Mouse (Mus musculus) midbrain, postnatal 0 days (tissue): ENCODE measurements around the gene Usp4. TPM values are rescaled to one million over a fixed set of nuclear protein-coding genes. Genes with fewer than 3 reads are reported as not detected.

Experiments used
- ATAC-seq: fragments of 200-750 bp; cut with Nextera tagmentation; 2 replicates; pipeline ENCODE4 v1.8.0; 2017; ENCODE audit warnings: moderate number of reproducible peaks, mild to moderate bottlenecking, moderate TSS enrichment, moderate library complexity; ENCODE audit not compliant: low FRiP score
- DNase-seq: peaks from one replicate; pipeline ENCODE4 v3.0.0-alpha.2; 2015; ENCODE audit warnings: low spot score
- H3K27ac ChIP-seq: fragments of 300-500 bp; sonication (generic); 2 replicates; pipeline ENCODE4 v1.5.1; 2014; ENCODE audit warnings: low read depth, mild to moderate bottlenecking, low read length, mixed read lengths
- H3K27me3 ChIP-seq: fragments of 300-500 bp; sonication (generic); 2 replicates; pipeline ENCODE4 v1.6.1; 2014; ENCODE audit warnings: low read length, control low read depth, mixed read lengths; ENCODE audit not compliant: insufficient read depth
- H3K36me3 ChIP-seq: fragments of 300-500 bp; sonication (generic); 2 replicates; pipeline ENCODE4 v1.6.1; 2014; ENCODE audit warnings: low read length, control low read depth, mixed read lengths; ENCODE audit not compliant: insufficient read depth
- H3K4me1 ChIP-seq: fragments of 300-500 bp; sonication (generic); 2 replicates; pipeline ENCODE4 v1.6.1; 2014; ENCODE audit warnings: mild to moderate bottlenecking, control low read depth, antibody characterized with exemption, low read length, mixed read lengths; ENCODE audit not compliant: insufficient read depth
- H3K4me2 ChIP-seq: fragments of 300-500 bp; sonication (generic); 2 replicates; pipeline ENCODE4 v1.6.1; 2014; ENCODE audit warnings: low read depth, mild to moderate bottlenecking, low read length, mixed read lengths; ENCODE audit not compliant: poor library complexity, severe bottlenecking
- H3K4me3 ChIP-seq: fragments of 300-500 bp; sonication (generic); 2 replicates; pipeline ENCODE4 v1.5.1; 2014; ENCODE audit warnings: low read depth, mild to moderate bottlenecking, low read length, moderate library complexity
- H3K9ac ChIP-seq: fragments of 300-500 bp; sonication (generic); replicated peaks from 2 replicates; pipeline ENCODE4 v1.6.1; 2014; ENCODE audit warnings: mild to moderate bottlenecking, low read length, moderate library complexity, mixed read lengths; ENCODE audit not compliant: poor library complexity, severe bottlenecking
- H3K9me3 ChIP-seq: fragments of 300-500 bp; sonication (generic); 2 replicates; pipeline ENCODE4 v1.6.1; 2016; ENCODE audit warnings: low read length, control low read depth
- CTCF ChIP-seq: IDR thresholded peaks from 2 replicates; pipeline ENCODE4 v1.5.1; 2016; ENCODE audit warnings: antibody characterized with exemption, mild to moderate bottlenecking
- WGBS: fragments of 180-500 bp; shearing (Covaris S2); extraction: QIAGEN DNeasy Blood & Tissue Kit; methylation state at CpG from one replicate; pipeline ENCODE4 v1.1.7; 2014; 5-methylcytosine and 5-hydroxymethylcytosine counted together
- polyA plus RNA-seq: library from polyadenylated mRNA; unstranded; fragments of >200 nt; fragmentation: Nextera tagmentation; extraction: Ambion mirVana; gene quantifications from 2 replicates; pipeline ENCODE4 v1.2.1, GENCODE M21; 2015
- total RNA-seq: library from RNA; depleted of rRNA; stranded (reverse); fragments of >200 nt; gene quantifications from 2 replicates; pipeline ENCODE4 v1.2.3, GENCODE M21; 2014

The Usp4 gene
- total and polyA plus RNA-seq, 2 experiments from 2014 or later, result 106 to 114 TPM

DNA sequence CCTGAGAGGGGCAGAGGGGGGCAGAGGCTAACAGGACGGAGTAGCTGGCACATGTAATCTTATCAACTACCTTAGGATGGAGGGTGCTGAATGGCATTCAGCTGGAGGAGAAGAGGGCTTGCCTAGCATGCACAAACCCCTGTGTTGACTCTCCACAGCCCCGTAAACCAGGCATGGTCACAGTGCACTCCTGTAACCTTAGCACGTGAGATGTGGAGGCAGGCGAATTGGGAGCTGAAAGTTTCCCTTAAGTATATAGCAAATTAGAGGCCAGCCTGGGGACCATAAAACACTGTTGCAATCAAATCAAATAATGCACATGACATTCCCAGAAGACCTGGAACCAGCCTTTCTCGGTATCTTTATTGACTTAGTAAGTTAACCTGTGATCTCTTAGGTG lies 31.1 kb downstream of the Usp4 start:
- 95% methylated on average over 5 of the region's 5 CpGs for WGBS
- Histone ChIP-seq H3K4me1 (no peaks in the 10 kb centered on the region), H3K9ac (no peak overlapping the region), H3K4me3 (no peak overlapping the region), H3K27me3 (no peaks in the 10 kb centered on the region), H3K27ac (no peak overlapping the region), H3K36me3 (peaks cover 65% of the 10 kb centered on the region), H3K9me3 (no peaks in the 10 kb centered on the region), H3K4me2 (no peak overlapping the region)
- DNase-seq (no peak), ATAC-seq (no peak)
- no peak for TF ChIP-seq CTCF

- no peak overlapping the region for H3K4me2 ChIP-seq
- H3K27me3 ChIP-seq, result no peaks in the 10 kb centered on the region
- 88% methylated on average over 4 of the region's 4 CpGs for WGBS
- no peak overlapping the region for H3K27ac ChIP-seq
- peaks cover 65% of the 10 kb centered on the region for H3K36me3 ChIP-seq
- ATAC-seq (no peak), DNase-seq (no peak)
- no peak overlapping the region for H3K9ac ChIP-seq
- H3K4me1 ChIP-seq, result no peaks in the 10 kb centered on the region
- no peaks in the 10 kb centered on the region for H3K9me3 ChIP-seq
- TF ChIP-seq CTCF, result no peak
- no peak overlapping the region for H3K4me3 ChIP-seq
These were observed 31.6 kb downstream of the Usp4 start for GRCm38 (mm10) chr9:108379294-108379693.

DNA sequence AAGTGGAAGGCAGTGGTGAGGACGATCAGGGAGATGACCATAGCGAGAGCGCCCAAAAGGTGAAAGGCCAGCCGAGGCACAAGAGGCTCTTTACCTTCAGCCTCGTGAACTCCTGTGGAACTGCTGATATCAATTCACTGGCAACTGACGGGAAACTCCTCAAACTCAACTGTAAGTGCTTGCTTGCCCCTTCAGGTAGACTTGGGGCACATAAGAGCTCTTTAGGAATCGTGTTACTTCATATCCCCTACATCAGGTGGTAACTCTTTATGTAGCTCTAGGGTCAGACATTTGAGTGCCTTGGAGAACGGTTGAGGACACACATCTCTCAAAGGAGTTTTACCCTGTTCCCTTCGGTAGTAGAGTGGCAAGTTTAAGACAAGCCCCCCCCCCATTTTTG lies 33.7 kb downstream of the Usp4 start:
- no peaks in the 10 kb centered on the region for H3K9me3 ChIP-seq
- no peak overlapping the region for H3K27ac ChIP-seq
- DNase-seq (no peak), ATAC-seq (no peak)
- no peaks in the 10 kb centered on the region for H3K4me1 ChIP-seq
- peaks cover 65% of the 10 kb centered on the region for H3K36me3 ChIP-seq
- TF ChIP-seq CTCF, result no peak
- H3K27me3 ChIP-seq, result no peaks in the 10 kb centered on the region
- 95% methylated on average over 9 of the region's 9 CpGs for WGBS
- H3K4me3 ChIP-seq, result no peak overlapping the region
- H3K9ac ChIP-seq, result no peak overlapping the region
- H3K4me2 ChIP-seq, result no peak overlapping the region

- DNase-seq (no peak), ATAC-seq (no peak)
- no peak overlapping the region for H3K27ac ChIP-seq
- peaks cover 68% of the 10 kb centered on the region for H3K36me3 ChIP-seq
- H3K4me1 ChIP-seq, result no peaks in the 10 kb centered on the region
- no peaks in the 10 kb centered on the region for H3K9me3 ChIP-seq
- no peak for TF ChIP-seq CTCF
- H3K27me3 ChIP-seq, result no peaks in the 10 kb centered on the region
- H3K4me2 ChIP-seq, result no peak overlapping the region
- WGBS, result 86% methylated on average over 7 of the region's 7 CpGs
- no peak overlapping the region for H3K4me3 ChIP-seq
- H3K9ac ChIP-seq, result no peak overlapping the region
These were observed 37.4 kb downstream of the Usp4 start for GRCm38 (mm10) chr9:108385006-108385405.

GRCm38 (mm10) chr9:108386816-108387215 lies 39.2 kb downstream of the Usp4 start:
- WGBS, result 90% methylated on average over 4 of the region's 4 CpGs
- TF ChIP-seq CTCF, result no peak
- Histone ChIP-seq H3K4me1 (no peaks in the 10 kb centered on the region), H3K4me2 (no peak overlapping the region), H3K27me3 (no peaks in the 10 kb centered on the region), H3K9ac (no peak overlapping the region), H3K4me3 (no peak overlapping the region), H3K27ac (no peak overlapping the region), H3K9me3 (no peaks in the 10 kb centered on the region), H3K36me3 (peaks cover 75% of the 10 kb centered on the region)
- ATAC-seq, result no peak
- DNase-seq, result no peak

GRCm38 (mm10) chr9:108388601-108389000 lies 40.9 kb downstream of the Usp4 start:
- TF ChIP-seq CTCF, result no peak
- no peak overlapping the region for H3K4me3 ChIP-seq
- 86% methylated on average over 10 of the region's 10 CpGs for WGBS
- H3K4me1 ChIP-seq, result no peaks in the 10 kb centered on the region
- H3K4me2 ChIP-seq, result no peak overlapping the region
- no peaks in the 10 kb centered on the region for H3K27me3 ChIP-seq
- ATAC-seq (no peak), DNase-seq (peak; percentile 5)
- H3K9me3 ChIP-seq, result no peaks in the 10 kb centered on the region
- H3K36me3 ChIP-seq, result peaks cover 75% of the 10 kb centered on the region
- no peak overlapping the region for H3K27ac ChIP-seq
- no peak overlapping the region for H3K9ac ChIP-seq
